ENCODE assay signal across 15 mouse cellular contexts in the genomic region with DNA sequence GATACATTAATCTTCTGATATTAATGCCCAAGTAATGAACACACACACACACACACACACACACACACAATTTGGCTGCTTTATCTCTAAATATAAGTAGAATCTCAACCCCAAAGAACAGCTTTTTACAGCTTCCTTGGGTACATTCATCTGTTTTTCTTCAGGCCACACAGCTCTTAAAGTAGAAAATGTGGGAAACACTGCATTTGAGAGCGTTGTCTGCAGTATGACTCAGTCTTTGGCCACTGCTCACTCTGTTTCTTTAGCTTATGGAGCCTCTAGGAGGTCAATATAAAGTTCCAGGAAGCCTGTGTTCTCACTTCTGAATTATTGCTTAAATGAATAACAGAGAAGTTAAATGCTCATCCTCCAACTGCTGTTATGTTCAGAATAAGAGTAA.
"Had no signal": no experiment of that assay in that cellular context is flagged by ENCODE, and none has a peak within 500 bp of the region (broad histone marks: within the 10 kb centered on the region; RNA-seq: fewer than 3 reads in every experiment).

No protein-coding gene starts in this region.

- H3K36me3 ChIP-seq: neural tube, embryonic 12.5 days; neural tube, embryonic 13.5 days; neural tube, embryonic 15.5 days had no signal

- H3K4me3 ChIP-seq: neural tube, embryonic 12.5 days; neural tube, embryonic 13.5 days; neural tube, embryonic 15.5 days had no signal

- H3K9ac ChIP-seq: neural tube, embryonic 12.5 days; neural tube, embryonic 13.5 days; neural tube, embryonic 15.5 days had no signal

- H3K4me1 ChIP-seq: neural tube, embryonic 12.5 days; neural tube, embryonic 13.5 days; neural tube, embryonic 15.5 days had no signal

- H3K27me3 ChIP-seq: neural tube, embryonic 12.5 days; neural tube, embryonic 13.5 days; neural tube, embryonic 15.5 days had no signal

- H3K9me3 ChIP-seq: neural tube, embryonic 12.5 days; neural tube, embryonic 13.5 days; neural tube, embryonic 15.5 days had no signal

- H3K4me2 ChIP-seq: neural tube, embryonic 12.5 days; neural tube, embryonic 13.5 days; neural tube, embryonic 15.5 days had no signal

- DNase-seq: retina, postnatal 1 day; right cerebral cortex, adult 18-20 months; right cerebral cortex, postnatal 14 days; right cerebral cortex, postnatal 25 days; right cerebral cortex, postnatal 4 days; spleen, adult 18-20 months; thymus, adult 18-20 months; thymus, adult 2 months; thymus, postnatal 14 days; thymus, postnatal 25 days; thymus, postnatal 36 days; thymus, postnatal 4 days had no signal

- H3K27ac ChIP-seq: neural tube, embryonic 12.5 days; neural tube, embryonic 13.5 days; neural tube, embryonic 15.5 days had no signal
